In genomic region chr1:135520550-135521168, GRCm38 (mm10) we compare ENCODE assay signal across 25 mouse cellular contexts.
DNase-seq lines count a peak whose midpoint lies in the region; ATAC-seq and TF ChIP-seq lines count a peak whose summit lies in the region.
"Had no signal": no experiment of that assay in that cellular context is flagged by ENCODE, and none has a peak within 500 bp of the region (broad histone marks: within the 10 kb centered on the region; RNA-seq: fewer than 3 reads in every experiment).

No protein-coding gene starts in this region.

- no peaks in the 10 kb centered on the region for H3K27me3 ChIP-seq in heart, embryonic 12.5 days (replicated peaks)
- no peaks in the 10 kb centered on the region for H3K27me3 ChIP-seq in heart, embryonic 14.5 days (ENCODE audit: control insufficient read depth, insufficient read depth, low read length)
- H3K27me3 ChIP-seq in lung, embryonic 14.5 days (ENCODE audit: insufficient read depth, low read length), result 0 out of 2 replicates have a peak, but pooled peaks cover 4% of the 10 kb centered on the region
- H3K27me3 ChIP-seq in lung, embryonic 16.5 days (ENCODE audit: control insufficient read depth, insufficient read depth, low read depth, low read length), result no peaks in the 10 kb centered on the region
- H3K27me3 ChIP-seq in lung, postnatal 0 days (replicated peaks; ENCODE audit: insufficient read depth, low read length), result no peaks in the 10 kb centered on the region
- H3K27me3 ChIP-seq: embryonic facial prominence, embryonic 13.5 days; embryonic facial prominence, embryonic 15.5 days; forebrain, embryonic 12.5 days had no signal

- peaks cover 9% of the 10 kb centered on the region for H3K9me3 ChIP-seq in heart, embryonic 12.5 days (replicated peaks)
- 0 out of 2 replicates have a peak, but pooled peaks cover 4% of the 10 kb centered on the region for H3K9me3 ChIP-seq in heart, embryonic 14.5 days (ENCODE audit: control insufficient read depth, low read length)
- H3K9me3 ChIP-seq in lung, embryonic 14.5 days (ENCODE audit: low read depth, low read length), result 0 out of 2 replicates have a peak, but pooled peaks cover 4% of the 10 kb centered on the region
- peaks cover 8% of the 10 kb centered on the region; the same call in 1 of the 2 replicates for H3K9me3 ChIP-seq in lung, embryonic 16.5 days (ENCODE audit: control insufficient read depth, low read length)
- no peaks in the 10 kb centered on the region for H3K9me3 ChIP-seq in lung, postnatal 0 days (ENCODE audit: low read length)
- H3K9me3 ChIP-seq: embryonic facial prominence, embryonic 13.5 days; embryonic facial prominence, embryonic 15.5 days; forebrain, embryonic 12.5 days had no signal

- peaks cover 50% of the 10 kb centered on the region for H3K4me1 ChIP-seq in heart, embryonic 12.5 days (replicated peaks)
- H3K4me1 ChIP-seq in heart, embryonic 14.5 days (ENCODE audit: control insufficient read depth in 2 of 2, insufficient read depth in 2 of 2, low read length in 2 of 2), result peaks cover 39 to 47% of the 10 kb centered on the region in 2 experiments
- H3K4me1 ChIP-seq in lung, embryonic 14.5 days (ENCODE audit: insufficient read depth), result peaks cover 31% of the 10 kb centered on the region
- peaks cover 30% of the 10 kb centered on the region for H3K4me1 ChIP-seq in lung, embryonic 16.5 days (replicated peaks; ENCODE audit: control insufficient read depth, insufficient read depth, low read length)
- peaks cover 14% of the 10 kb centered on the region for H3K4me1 ChIP-seq in lung, postnatal 0 days (ENCODE audit: insufficient read depth, low read depth, low read length)

- 65% methylated on average over 13 of the region's 13 CpGs for WGBS in heart, embryonic 12.5 days
- WGBS in heart, embryonic 14.5 days, result 62% methylated on average over 13 of the region's 13 CpGs
- 38% methylated on average over 13 of the region's 13 CpGs for WGBS in lung, embryonic 14.5 days
- WGBS in lung, embryonic 16.5 days, result 51% methylated on average over 13 of the region's 13 CpGs
- WGBS in lung, postnatal 0 days, result 71% methylated on average over 13 of the region's 13 CpGs

- no peak overlapping the region for H3K4me2 ChIP-seq in heart, embryonic 12.5 days
- H3K4me2 ChIP-seq in heart, embryonic 14.5 days (ENCODE audit: low read length), result no peak overlapping the region
- H3K4me2 ChIP-seq in lung, embryonic 14.5 days, result no peak overlapping the region
- no peak overlapping the region for H3K4me2 ChIP-seq in lung, embryonic 16.5 days (ENCODE audit: low read depth, low read length)
- H3K4me2 ChIP-seq in lung, postnatal 0 days (replicated peaks; ENCODE audit: low read depth, low read length), result no peak overlapping the region
- H3K4me2 ChIP-seq: embryonic facial prominence, embryonic 13.5 days; embryonic facial prominence, embryonic 15.5 days; forebrain, embryonic 12.5 days had no signal

- TF ChIP-seq CTCF in lung, embryonic 14.5 days (IDR thresholded peaks at IDR 0.05; ENCODE audit: low read depth), result no peak
- TF ChIP-seq CTCF in lung, postnatal 0 days (IDR thresholded peaks at IDR 0.05), result no peak

- no peak overlapping the region for H3K4me3 ChIP-seq in heart, embryonic 12.5 days
- no peak overlapping the region for H3K4me3 ChIP-seq in heart, embryonic 14.5 days (ENCODE audit: control insufficient read depth in 1 of 2, insufficient read depth in 1 of 2, low read depth in 1 of 2, low read length in 2 of 2)
- no peak overlapping the region for H3K4me3 ChIP-seq in lung, embryonic 14.5 days (ENCODE audit: low read depth, low read length)
- no peak overlapping the region for H3K4me3 ChIP-seq in lung, embryonic 16.5 days (ENCODE audit: low read length)
- no peak overlapping the region for H3K4me3 ChIP-seq in lung, postnatal 0 days (ENCODE audit: low read depth, low read length)
- H3K4me3 ChIP-seq: embryonic facial prominence, embryonic 13.5 days; embryonic facial prominence, embryonic 15.5 days; erythroblast, embryonic 14.5 days; forebrain, embryonic 10.5 days; forebrain, embryonic 12.5 days had no signal

- no peak overlapping the region for H3K9ac ChIP-seq in heart, embryonic 12.5 days
- peak overlapping the region; percentile 19; the same call in 1 of the 2 replicates for H3K9ac ChIP-seq in heart, embryonic 14.5 days (ENCODE audit: low read length)
- no peak overlapping the region for H3K9ac ChIP-seq in lung, embryonic 14.5 days
- H3K9ac ChIP-seq in lung, embryonic 16.5 days (ENCODE audit: low read length), result no peak overlapping the region
- H3K9ac ChIP-seq in lung, postnatal 0 days (replicated peaks; ENCODE audit: low read depth), result no peak overlapping the region
- H3K9ac ChIP-seq: embryonic facial prominence, embryonic 13.5 days; embryonic facial prominence, embryonic 15.5 days; forebrain, embryonic 12.5 days had no signal

- no peak for TF ChIP-seq EP300 in lung, postnatal 0 days (IDR thresholded peaks at IDR 0.05)

- H3K36me3 ChIP-seq in heart, embryonic 12.5 days, result peaks cover 11% of the 10 kb centered on the region
- H3K36me3 ChIP-seq in heart, embryonic 14.5 days (ENCODE audit: control insufficient read depth, insufficient read depth, low read length), result no peaks in the 10 kb centered on the region
- H3K36me3 ChIP-seq in lung, embryonic 14.5 days (ENCODE audit: insufficient read depth), result no peaks in the 10 kb centered on the region
- no peaks in the 10 kb centered on the region for H3K36me3 ChIP-seq in lung, embryonic 16.5 days (ENCODE audit: control insufficient read depth, insufficient read depth, low read length)
- no peaks in the 10 kb centered on the region for H3K36me3 ChIP-seq in lung, postnatal 0 days (ENCODE audit: insufficient read depth, low read length)
- H3K36me3 ChIP-seq: embryonic facial prominence, embryonic 13.5 days; embryonic facial prominence, embryonic 15.5 days had no signal

- no peak for DNase-seq in heart, adult 8-10 months (ENCODE audit: low spot score)
- no peak for DNase-seq in heart, adult 11 months
- peak; percentile 85 for DNase-seq in lung, embryonic 14.5 days
- DNase-seq in lung, postnatal 36 days, result no peak
- no peak for DNase-seq in lung, postnatal 0 days (ENCODE audit: low spot score)
- DNase-seq: adrenal gland, adult 2 months; adrenal gland, postnatal 10 days; adrenal gland, postnatal 25 days; cerebellum, adult 11 months; cerebellum, adult 18-20 months; cerebellum, adult 8-10 months; cerebellum, adult 9-11 months; cerebellum, postnatal 14 days; cerebellum, postnatal 36 days; embryo, embryonic 11 days had no signal

- 0 out of 2 replicates have a peak overlapping the region, but pooled peaks have one; percentile 28 for H3K27ac ChIP-seq in heart, embryonic 12.5 days (ENCODE audit: poor library complexity, severe bottlenecking)
- no peak overlapping the region; a peak in 1 of 4 replicates for H3K27ac ChIP-seq in heart, embryonic 14.5 days (replicated peaks in 1 of 2; ENCODE audit: control insufficient read depth in 1 of 2, insufficient read depth in 1 of 2, low read depth in 2 of 2, low read length in 2 of 2)
- H3K27ac ChIP-seq in lung, embryonic 14.5 days (ENCODE audit: low read depth), result peak overlapping the region; percentile 72; the same call in 1 of the 2 replicates
- peak overlapping the region; percentile 63 for H3K27ac ChIP-seq in lung, embryonic 16.5 days (ENCODE audit: low read length)
- H3K27ac ChIP-seq in lung, postnatal 0 days (ENCODE audit: low read length), result no peak overlapping the region
- H3K27ac ChIP-seq: embryonic facial prominence, embryonic 13.5 days; embryonic facial prominence, embryonic 15.5 days; forebrain, embryonic 10.5 days; forebrain, embryonic 12.5 days had no signal

- ATAC-seq in heart, embryonic 12.5 days (ENCODE audit: insufficient number of reproducible peaks, low FRiP score), result no peak
- ATAC-seq in heart, embryonic 14.5 days (ENCODE audit: insufficient number of reproducible peaks, insufficient read depth, low FRiP score, low read depth), result no peak
- peak; percentile 87 for ATAC-seq in lung, embryonic 14.5 days (ENCODE audit: insufficient read depth)
- ATAC-seq in lung, embryonic 16.5 days (ENCODE audit: low read depth), result peak; percentile 78
- no peak for ATAC-seq in lung, postnatal 0 days
- ATAC-seq: forebrain, embryonic 14.5 days; forebrain, embryonic 16.5 days had no signal

Comparison
In these comparisons a context has a peak if more than half of its experiments do, and no peak if none do; other contexts are left out.
1. ATAC-seq: peak in lung, embryonic 14.5 days (single experiment) and lung, embryonic 16.5 days (single experiment); none in heart, embryonic 12.5 days (single experiment), heart, embryonic 14.5 days (single experiment) and lung, postnatal 0 days (single experiment).
2. H3K27ac ChIP-seq: peak in heart, embryonic 12.5 days (single experiment), lung, embryonic 14.5 days (single experiment) and lung, embryonic 16.5 days (single experiment); none in heart, embryonic 14.5 days (0 of 2) and lung, postnatal 0 days (single experiment).